Mouse (Mus musculus) skeletal muscle tissue, postnatal 0 days (tissue): ENCODE data around the gene Dnase1l1. TPM values are rescaled to one million over a fixed set of nuclear protein-coding genes. Genes with fewer than 3 reads are reported as not detected.

ENCODE experiments used
- microRNA-seq, 2 experiments: library from miRNA; unstranded; fragments of <30 nt; microRNA quantifications; one replicate each; pipeline ENCODE4; 2016
- polyA plus RNA-seq: library from polyadenylated mRNA; unstranded; fragments of >200 nt; fragmentation: Nextera tagmentation; extraction: Ambion mirVana; gene quantifications from 2 replicates; pipeline ENCODE4 v1.2.1, GENCODE M21; 2015

Gene Dnase1l1
- polyA plus RNA-seq = 46.5 and 53.2 TPM in 2 replicates

DNA sequence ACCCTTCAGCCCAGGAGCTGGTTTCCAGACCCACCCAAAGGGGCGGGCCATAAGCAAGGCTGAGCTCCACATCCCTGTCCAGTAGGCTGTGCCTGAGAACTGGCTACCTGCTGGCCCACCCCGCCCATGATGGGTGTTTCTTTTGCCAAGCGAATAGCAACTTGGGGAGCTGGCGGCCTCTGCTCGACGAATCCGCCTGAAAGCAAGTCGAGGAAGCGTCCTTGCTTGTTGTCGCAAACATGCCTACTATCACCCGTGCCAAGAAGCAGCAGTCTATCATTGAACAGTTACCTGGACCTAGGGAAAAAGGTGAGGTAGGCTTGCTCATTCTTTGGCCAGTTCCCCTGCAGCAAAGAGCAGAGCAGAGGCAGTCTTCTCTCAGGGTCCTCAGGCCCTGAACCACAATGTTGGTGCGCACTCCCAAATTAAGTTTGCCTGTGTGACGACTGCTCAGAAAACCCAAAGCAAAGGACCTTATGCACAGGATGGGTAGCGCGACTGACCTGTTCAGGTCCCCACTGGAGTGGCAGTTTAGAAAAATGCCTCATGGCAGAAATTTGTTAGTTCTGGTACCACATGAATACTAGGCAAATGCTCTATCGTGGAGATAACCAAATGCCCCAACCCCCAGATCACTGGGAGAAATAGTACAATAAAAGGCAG is at the start of gene Dnase1l1, which contains the start of gene Taz:
Dnase1l1 (minus strand) TSS at position 606 of the 663 bp plus-strand sequence.
Taz (plus strand) TSS at position 181 of the 663 bp plus-strand sequence.

DNA sequence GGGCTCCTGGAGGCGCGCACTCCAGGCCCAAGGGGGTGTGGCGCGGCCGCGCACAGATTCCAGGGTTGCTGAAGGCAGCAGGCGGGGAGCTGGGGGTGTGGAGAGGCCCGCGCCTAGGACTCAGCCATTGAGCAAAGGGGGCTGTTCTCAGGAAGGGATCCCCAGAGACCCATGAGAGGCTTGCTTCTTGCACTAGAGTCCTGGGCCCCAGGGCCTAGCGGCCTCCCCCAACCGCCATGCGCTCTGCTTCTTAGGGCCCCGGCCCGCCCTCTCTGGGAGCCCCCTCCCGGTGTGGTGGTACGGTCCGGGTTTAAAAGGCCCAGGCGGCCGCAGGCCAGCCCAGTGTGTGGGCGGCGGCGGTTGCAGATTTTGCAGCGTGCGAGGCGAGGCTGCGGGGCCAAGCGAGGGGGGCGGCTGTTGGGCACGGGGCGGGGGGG is 46.6 kb upstream of the Dnase1l1 start, which contains the start of gene Plxna3:
Plxna3 (plus strand) TSS at position 342 of the 437 bp plus-strand sequence.

DNA sequence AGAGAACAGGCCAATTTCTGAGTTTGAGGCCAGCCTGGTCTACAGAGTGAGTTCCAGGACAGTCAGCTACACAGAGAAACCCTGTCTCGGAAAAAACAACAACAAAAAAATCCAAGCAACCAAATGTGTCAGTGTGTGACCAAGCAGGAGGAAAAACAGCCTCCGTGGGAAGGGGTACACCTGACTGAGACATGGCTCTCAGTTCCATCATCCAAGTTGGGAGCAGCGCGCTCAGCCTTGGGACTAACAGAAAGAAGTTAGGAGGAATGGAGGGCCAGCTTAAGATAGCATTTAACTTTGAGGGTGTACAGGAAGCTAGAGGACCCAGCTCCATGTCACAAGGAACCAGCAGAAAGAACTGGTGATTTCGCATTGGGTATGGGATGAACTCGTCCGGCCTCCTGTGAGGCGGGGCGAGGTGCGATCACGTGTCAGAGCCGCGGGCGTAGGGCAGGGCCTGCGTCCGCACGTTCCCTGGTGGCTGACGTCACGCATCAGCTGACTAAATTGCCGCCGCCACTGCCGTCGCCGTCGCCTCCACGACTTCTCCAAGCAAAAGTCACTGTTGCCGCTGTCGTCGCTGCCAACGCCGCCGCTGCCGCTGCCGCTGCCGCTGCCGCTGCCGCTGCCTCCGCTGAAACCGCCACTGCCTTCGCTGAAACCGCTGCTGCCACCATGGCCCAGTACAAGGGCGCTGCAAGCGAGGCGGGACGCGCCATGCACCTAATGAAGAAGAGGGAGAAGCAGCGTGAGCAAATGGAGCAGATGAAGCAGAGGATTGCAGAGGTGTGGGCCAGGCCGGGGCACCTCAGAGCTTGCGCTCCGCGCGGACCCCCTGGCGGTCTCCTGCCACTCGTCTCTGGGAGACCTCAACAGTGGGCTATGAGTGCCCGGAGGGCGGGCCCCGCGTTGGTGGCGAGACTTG is 30.7 kb upstream of the Dnase1l1 start, which contains the start of gene Fam50a:
Fam50a (plus strand) TSS at position 494 of the 925 bp plus-strand sequence.

DNA sequence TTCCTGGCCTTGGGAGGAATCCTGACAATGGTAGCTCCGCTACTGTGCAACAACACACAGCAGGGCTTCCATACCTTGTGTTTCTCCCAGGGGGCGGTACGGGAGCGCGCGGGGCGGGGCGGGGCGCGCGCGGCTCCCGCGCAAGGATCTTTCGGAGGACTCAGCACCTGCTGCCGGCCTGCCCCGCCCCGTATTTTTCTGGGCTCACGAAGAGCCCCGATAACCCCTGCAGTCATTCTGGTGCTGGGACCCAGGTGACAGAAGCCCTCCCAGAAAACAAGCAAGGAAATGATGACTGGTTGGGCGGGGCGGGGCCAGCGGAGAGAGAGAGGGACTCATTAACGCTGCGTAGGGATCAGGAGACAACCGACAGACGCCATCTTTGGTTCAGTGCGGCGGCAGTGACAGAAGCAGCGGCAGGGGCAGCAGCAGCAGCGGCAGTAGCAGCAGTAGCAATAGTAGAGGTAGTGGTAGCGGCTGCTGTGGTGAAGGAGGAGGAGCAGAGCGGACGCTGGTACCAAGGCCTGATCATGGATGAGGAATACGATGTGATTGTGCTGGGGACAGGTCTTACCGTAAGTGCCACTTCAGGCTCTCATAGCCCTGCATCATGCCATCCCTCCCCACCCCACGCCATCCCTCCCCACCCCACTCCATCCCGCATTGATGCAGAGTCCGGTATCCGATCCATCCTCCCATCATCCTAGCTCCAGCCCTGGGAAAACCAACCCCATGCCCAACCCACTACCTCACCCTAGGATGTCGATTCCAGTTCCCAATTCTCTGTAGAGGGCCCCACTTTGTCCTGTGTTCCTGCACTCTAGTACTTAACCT is 22.9 kb upstream of the Dnase1l1 start, which contains the start of gene Gdi1:
Gdi1 (plus strand) TSS at position 132 of the 834 bp plus-strand sequence.

DNA sequence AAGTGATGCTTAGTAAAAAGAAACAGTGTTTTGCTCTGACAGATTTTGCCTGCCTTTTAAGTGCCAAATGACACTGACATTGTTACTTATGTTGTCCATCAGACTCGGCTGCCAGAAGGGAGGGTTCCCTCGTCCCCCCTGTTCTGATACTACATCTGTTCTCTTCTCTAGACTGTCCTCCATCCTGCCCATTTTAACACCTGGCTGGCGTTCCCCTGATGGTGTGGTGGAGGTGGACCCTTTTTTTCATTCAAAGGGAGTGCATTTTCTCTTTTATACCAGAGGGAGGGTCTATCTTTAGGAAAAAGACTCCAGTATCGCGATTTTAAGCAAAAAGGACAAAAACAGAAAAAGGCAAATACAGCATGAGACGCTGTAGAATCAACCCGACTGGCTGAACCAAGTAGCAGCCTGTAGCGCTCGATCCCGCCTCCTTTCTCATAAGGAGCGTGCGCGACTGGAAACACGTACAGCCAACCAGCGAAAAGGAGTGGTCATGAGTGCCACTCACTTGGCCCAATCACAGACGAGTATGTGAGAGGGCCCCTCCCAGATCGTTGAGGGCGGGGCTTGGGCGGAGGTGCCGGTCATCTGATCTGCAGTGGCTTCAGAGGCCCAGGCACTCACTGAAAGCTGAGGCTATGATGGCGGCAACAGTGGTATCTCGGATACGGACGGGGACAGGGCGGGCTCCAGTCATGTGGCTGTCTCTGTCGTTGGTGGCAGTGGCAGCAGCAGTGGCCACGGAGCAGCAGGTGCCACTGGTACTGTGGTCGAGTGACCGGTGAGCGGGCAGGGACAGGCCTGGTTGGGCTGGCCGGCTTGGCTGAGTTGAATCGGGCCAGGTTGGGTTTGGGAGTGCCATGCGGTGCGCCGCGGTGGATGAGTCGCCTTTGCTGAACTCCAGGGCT is 14.7 kb upstream of the Dnase1l1 start, which contains the start of gene Atp6ap1:
Atp6ap1 (plus strand) TSS at position 560 of the 911 bp plus-strand sequence.

DNA sequence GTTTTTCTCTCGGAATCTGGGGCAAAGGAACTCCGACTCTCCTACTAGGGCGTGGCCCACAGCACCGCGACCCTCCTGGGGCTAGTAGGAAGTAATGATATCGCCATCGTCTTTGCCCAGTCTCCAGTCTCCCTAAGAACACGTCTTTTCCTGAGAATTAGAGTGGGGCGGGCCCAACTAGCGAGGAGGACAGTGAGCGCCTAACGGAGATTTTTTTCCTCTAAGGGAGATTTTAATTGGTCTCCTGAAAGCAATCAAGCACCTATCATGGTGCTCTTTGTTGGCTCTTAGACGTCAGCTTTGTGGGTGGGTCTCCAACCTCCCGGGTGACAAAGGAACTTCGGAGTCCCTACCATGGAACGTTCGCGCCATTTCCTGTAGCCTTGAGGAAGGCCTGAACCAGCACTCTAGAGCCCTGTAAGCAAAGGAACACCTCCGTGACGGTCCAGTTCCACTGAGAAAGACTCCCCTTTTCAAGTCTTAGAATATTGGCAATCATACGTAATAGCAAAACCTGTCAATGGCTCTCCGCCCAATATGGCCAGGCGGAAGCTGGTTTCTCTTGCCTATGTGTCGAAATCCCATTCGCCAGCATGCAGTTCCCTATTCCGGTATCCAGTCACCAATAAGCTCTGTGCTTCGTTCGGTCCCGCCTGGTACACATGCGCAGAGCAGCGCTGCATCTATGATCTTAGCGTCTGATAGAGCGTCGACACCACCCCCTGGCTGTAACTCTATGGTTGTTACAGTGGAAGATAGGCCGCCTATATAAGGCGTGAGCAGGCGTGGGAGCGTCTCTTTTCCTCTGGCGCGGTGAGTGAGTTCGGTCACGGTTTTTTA is 11.9 kb downstream of the Dnase1l1 start, which contains the start of gene Rpl10:
Rpl10 (plus strand) TSS at position 751 of the 840 bp plus-strand sequence.

DNA sequence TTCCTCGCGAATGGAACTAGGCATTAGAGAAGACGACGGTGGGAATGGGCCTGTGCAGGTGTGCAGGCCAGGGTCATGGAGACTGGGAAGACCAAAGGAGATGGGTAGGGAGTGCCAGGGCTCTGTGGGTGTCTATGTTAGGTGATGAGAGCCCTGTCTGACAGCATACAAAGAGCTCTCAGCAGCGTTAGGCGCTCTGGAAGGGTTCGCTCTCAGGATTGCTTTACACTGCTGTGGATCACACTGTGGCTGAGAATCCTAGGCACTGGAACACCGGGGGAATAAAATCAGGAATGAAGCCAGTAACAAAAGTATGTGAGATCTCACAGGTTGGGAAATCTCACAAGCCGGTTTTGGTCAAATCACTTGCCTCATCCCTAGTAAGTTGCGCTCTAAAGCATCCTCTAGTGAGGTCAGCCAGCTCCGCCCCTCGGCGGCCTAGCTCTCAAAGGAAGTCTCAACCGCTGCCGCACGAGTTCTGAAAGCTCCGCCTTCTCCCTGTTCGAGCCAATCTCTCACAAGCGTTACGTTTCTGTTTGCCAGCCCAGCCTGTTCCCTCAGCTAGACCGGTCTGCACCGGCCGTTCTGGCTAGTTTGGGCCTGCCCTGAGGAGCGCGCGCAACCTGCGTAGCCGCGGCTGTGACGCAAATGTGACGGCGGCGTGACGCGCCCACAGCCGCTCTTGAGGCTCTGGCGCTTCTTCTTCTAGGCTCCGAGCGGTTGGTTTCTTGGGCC is 27.8 kb downstream of the Dnase1l1 start, which contains the start of gene Emd:
Emd (plus strand) TSS at position 535 of the 735 bp plus-strand sequence.

DNA sequence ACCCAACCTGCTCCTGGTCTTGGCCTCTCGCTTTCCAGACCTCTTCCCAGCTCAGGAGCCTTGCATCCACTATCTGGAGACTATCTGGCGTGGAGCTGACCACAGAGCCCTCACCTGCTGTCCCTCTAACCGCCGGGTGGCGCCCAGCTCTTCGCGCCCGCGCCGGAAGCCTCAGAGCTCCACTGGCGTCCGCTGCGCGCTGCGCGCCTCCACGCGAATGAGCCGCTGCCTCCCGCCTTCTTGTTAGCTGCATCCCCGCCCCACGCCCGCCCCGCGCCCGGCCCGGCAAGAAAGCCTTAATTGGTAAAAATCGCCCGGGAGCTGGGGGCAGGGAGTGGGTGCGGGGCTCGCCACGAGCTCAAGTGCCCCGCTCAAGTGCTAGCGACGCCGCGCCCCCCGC is 32.5 kb downstream of the Dnase1l1 start, which contains the start of gene Flna:
Flna (minus strand) TSS at position 206 of the 400 bp plus-strand sequence.

Small RNA genes lying within 50 kb of the gene (microRNA-seq; reads per million reads assigned to microRNA genes)
- gene Mir7091 (1.1 to 1.3 reads per million in 2 experiments), gene Mir7092 (0 to 0.42 reads per million in 2 experiments)

Other genes starting within 250 kb of the Dnase1l1 start
- gene Opn1mw, start 154.9 kb downstream of the Dnase1l1 start, polyA plus RNA-seq = 0.79 TPM in 1 of 2 replicates, not detected in the other
- gene Mecp2, start 147.0 kb downstream of the Dnase1l1 start, polyA plus RNA-seq = 14.6 and 14.9 TPM in 2 replicates
- gene Tex28, start 114.5 kb downstream of the Dnase1l1 start, polyA plus RNA-seq = not detected in 2 replicates
- not detected in 2 replicates for gene Tktl1, start 105.1 kb downstream of the Dnase1l1 start, polyA plus RNA-seq
- gene Flna, start 32.5 kb downstream of the Dnase1l1 start, polyA plus RNA-seq = 55.4 and 60.8 TPM in 2 replicates
- gene Emd, start 27.6 kb downstream of the Dnase1l1 start, polyA plus RNA-seq = 8.9 and 9.7 TPM in 2 replicates
- gene Rpl10, start 11.5 kb downstream of the Dnase1l1 start, polyA plus RNA-seq = 431 and 454 TPM in 2 replicates
- gene Taz, start 425 bp downstream of the Dnase1l1 start, polyA plus RNA-seq = 67.0 and 73.2 TPM in 2 replicates
- gene Atp6ap1, start 14.8 kb upstream of the Dnase1l1 start, polyA plus RNA-seq = 71.0 and 77.7 TPM in 2 replicates
- gene Gdi1, start 22.7 kb upstream of the Dnase1l1 start, polyA plus RNA-seq = 65.1 and 70.0 TPM in 2 replicates
- 36.6 and 42.8 TPM in 2 replicates for gene Fam50a, start 30.7 kb upstream of the Dnase1l1 start, polyA plus RNA-seq
- 1.9 and 2.5 TPM in 2 replicates for gene Plxna3, start 46.7 kb upstream of the Dnase1l1 start, polyA plus RNA-seq
- gene Lage3, start 71.3 kb upstream of the Dnase1l1 start, polyA plus RNA-seq = 63.8 and 71.3 TPM in 2 replicates
- gene Ubl4a, start 90.9 kb upstream of the Dnase1l1 start, polyA plus RNA-seq = 53.7 and 55.0 TPM in 2 replicates
- 8.3 and 8.4 TPM in 2 replicates for gene Slc10a3, start 91.0 kb upstream of the Dnase1l1 start, polyA plus RNA-seq
- gene Fam3a, start 110.9 kb upstream of the Dnase1l1 start, polyA plus RNA-seq = 23.3 and 28.6 TPM in 2 replicates
- 14.9 and 15.4 TPM in 2 replicates for gene Ikbkg, start 111.0 kb upstream of the Dnase1l1 start, polyA plus RNA-seq
- gene G6pdx, start 146.9 kb upstream of the Dnase1l1 start, polyA plus RNA-seq = 8.1 and 17.5 TPM in 2 replicates
- gene Gm6880, start 199.1 kb upstream of the Dnase1l1 start, polyA plus RNA-seq = 0.33 TPM in 1 of 2 replicates, not detected in the other